Mouse (Mus musculus) left cerebral cortex, postnatal 36 days (tissue): ENCODE measurements at regions not wholly inside any gene's neighbourhood (a gene's known extent, or its start where the extent isn't known, plus 50 kb on each side); places are given as distances from the start of the nearest gene placed in this dataset.

Source experiments
- DNase-seq, 2 experiments: peaks; one replicate each; pipeline ENCODE4 v3.0.0; 2021 to 2022; ENCODE audit warnings: low spot score in 2 of 2, mixed read lengths in 1 of 2
- intact Hi-C: fragments of 180-260 bp; cut with DNase I; formaldehyde crosslinking; loops from one replicate; pipeline ENCODE4 v1.15.1; 2025

DNA sequence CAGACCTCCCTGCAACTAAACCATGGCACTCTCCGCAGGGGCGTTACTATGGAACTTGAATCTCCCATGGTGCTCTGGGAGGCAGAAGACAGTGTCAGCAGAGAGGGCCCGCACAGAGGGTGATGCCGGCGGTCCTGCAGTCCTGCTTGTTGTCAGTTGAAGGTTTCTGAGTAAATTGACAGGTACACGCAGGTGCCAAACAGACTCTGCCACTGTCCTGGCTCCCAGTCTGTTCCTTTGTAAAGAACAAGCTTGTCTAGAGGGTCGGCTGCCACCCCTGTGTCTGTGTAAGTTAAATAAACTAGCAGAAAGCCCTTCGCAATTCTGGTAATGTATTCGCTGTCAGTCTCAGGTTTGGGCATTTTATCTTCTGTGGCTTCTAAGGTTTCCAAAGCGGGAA lies 521.6 kb downstream of the Dok5 start:
- no peak for DNase-seq
- intact Hi-C loops, result no loop called here

GRCm38 (mm10) chr2:171245391-171245790 lies 513.8 kb downstream of the Dok5 start:
- no peak for DNase-seq
- intact Hi-C loops, result no loop called here

GRCm38 (mm10) chr2:171242356-171242755 lies 510.7 kb downstream of the Dok5 start:
- no peak for DNase-seq

DNA sequence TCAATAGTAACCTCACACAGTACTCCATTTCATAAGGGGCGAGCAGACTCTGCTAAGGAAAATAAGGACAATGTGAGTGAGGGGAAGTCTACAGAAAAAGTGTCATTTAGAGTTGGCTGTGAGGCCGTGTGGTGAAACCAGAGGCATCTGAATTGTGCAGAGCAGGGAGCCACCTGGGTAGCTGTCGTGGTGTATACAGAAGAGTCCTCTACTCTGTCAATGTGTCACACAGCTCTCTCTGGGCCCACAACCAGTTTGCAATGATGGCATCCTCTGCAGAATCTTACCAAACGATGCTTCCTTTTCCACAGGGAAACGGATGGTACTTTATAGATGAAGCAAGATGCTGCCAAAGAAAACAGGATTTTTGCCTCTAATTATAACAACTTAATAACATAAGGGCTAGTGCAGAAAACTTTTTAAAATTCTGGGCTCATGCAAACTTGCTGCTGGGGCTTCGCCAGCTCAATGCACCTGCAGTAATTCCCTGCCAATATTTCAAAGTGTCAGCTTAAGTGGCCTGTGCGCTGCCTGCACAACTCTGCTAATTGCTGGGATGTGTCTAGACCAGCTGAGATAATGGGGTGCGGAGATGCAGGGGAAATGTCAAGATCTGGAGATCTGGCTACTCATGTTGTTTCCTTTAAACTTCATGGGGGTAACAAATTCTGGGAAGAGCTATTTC lies 505.8 kb downstream of the Dok5 start:
- peak in 1 of 2 experiments; percentile 8 for DNase-seq
- intact Hi-C loops, result no loop called here

More at GRCm38 (mm10) chr2:171242356-171242755, 510.7 kb downstream of the Dok5 start:
- intact Hi-C loops, result no loop called here

GRCm38 (mm10) chr2:171232812-171233211 lies 501.2 kb downstream of the Dok5 start:
- intact Hi-C loops, result no loop called here
- DNase-seq, result no peak

- intact Hi-C loops, result no loop called here
- DNase-seq, result no peak
Measured at GRCm38 (mm10) chr2:171231288-171232050, 499.9 kb downstream of the Dok5 start.

GRCm38 (mm10) chr2:171230536-171230935 lies 498.9 kb downstream of the Dok5 start:
- intact Hi-C loops, result no loop called here

DNA sequence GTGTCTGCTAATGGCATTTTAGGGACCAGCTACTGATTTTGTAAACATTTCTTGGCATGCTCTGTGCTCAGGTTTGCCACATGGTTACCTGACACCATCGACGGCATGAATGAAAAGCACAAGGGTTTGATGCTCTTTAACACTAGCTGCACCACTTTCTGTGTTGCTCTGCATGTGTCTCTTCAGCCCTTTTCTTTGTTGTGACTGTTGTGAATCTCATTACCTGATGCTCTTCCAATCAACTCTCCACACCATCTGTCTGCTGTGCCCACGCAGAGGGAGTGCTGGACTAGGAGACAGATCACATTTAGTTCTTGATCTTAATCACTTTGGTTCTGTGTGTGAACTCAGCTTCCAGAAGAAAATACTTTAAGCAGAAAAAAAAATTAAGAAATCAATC lies 496.6 kb downstream of the Dok5 start:
- no peak for DNase-seq
- intact Hi-C loops, result no loop called here

More at GRCm38 (mm10) chr2:171230536-171230935, 498.9 kb downstream of the Dok5 start:
- DNase-seq, result no peak

DNA sequence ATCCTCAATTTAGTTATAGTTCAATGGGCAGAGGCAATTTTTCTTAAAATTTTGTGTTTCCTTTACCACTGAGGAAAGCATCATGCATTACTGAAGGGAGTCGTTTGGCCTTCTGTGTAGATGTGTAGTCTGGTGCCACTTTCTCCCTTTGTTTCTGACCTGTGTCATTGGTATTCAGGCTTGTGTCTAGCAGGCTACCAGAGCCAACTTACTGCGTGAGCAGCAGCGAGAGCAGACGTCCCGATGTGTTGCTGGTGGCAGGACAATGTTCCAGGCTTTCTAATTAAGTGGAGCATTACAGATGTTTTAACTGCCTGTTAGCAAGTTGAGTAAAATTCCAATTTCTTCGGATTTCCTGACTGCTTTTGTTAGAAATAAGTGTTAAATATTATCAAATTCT lies 482.2 kb downstream of the Dok5 start:
- no peak for DNase-seq
- intact Hi-C loops, result no loop called here

GRCm38 (mm10) chr2:171196472-171196871 lies 464.9 kb downstream of the Dok5 start:
- DNase-seq, result no peak
- intact Hi-C loops, result no loop called here

- DNase-seq, result no peak
- intact Hi-C loops, result no loop called here
Measured at GRCm38 (mm10) chr2:171192181-171192580, 460.6 kb downstream of the Dok5 start.
